Mouse (Mus musculus): ENCODE measurements around the gene E130208F15Rik.

DNA sequence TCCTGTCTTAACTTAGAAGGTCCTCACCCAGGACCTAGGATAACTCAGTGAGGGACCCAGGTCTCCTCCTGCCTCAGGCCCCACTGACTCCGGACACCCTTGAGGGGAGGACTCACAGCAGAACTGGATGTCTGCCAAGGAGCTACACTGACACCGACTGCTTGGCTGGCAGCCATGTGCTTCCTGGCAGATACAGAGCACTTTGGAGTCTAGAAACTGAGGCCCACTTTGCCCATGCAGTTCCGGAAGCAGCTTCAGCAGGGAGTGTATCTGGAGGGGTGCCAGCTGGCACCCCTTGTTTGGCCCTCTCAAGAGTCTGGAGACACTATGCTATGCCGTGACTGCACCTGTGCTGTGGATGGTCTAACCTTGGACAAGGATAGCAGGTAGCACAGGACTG is 11.9 kb downstream of the E130208F15Rik start:
- TF ChIP-seq CTCF (IDR thresholded peaks at IDR 0.05; ENCODE audit: low read depth), result no peak
- no peak for TF ChIP-seq EP300 (IDR thresholded peaks at IDR 0.05; ENCODE audit: low read depth)

Data from liver, postnatal 0 days (tissue).